ENCODE assay signal across 9 mouse cellular contexts in the genomic region with DNA sequence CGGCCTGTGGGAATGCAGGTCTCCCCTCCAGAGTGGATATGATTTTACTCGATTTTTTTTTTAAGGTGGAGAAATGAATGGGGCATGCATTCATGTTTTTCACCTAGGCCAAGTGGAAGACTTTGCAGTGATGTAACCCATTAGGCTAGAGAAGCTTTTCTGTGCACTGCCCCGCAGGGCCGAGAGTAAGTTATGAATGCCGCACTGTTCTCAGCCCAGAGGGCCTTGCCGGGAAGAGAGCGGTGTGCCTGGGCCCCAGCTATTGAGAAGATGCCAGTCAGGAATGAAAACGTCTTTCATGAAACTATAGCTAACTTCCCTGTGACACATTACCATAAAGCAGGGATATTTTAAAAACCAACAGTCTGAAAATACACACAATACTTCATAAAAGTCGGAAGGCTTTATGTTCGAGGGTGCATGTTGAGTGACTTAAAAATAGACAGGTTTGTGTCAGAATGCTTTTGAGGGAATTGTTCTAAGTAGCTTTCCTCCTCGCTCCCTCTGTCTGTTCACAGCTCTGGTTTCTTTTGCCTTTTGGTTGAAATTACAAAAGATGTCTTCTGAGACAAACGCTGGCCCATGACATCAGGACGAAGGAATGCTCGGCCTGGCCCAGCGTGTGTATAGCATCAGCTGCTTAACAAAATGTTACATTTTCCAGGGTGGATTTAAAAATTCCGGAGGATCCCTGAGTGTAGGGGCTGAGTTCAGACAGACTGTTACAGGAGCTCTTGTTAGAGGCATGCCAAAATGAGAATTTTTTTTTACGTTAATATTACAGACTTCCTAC. TPM values are rescaled to one million over a fixed set of nuclear protein-coding genes. Genes with fewer than 3 reads are reported as not detected.
A peak's percentile ranks its signal among the peaks of the same experiment; 100 is the strongest.
DNase-seq lines count a peak whose midpoint lies in the region; ATAC-seq and TF ChIP-seq lines count a peak whose summit lies in the region.
"Had no signal": no experiment of that assay in that cellular context is flagged by ENCODE, and none has a peak within 500 bp of the region (broad histone marks: within the 10 kb centered on the region; RNA-seq: fewer than 3 reads in every experiment).

No protein-coding gene starts in this region.

- TF ChIP-seq POLR2A in thymus, adult 2 months (IDR thresholded peaks at IDR 0.05; ENCODE audit: control insufficient read depth, extremely low read depth, insufficient read depth, low read length, poor library complexity), result no peak

- peak overlapping the region; percentile 26; the same call in 1 of the 2 replicates for H3K4me2 ChIP-seq in midbrain, embryonic 11.5 days

- TF ChIP-seq CTCF in gastrocnemius, adult 2 months (IDR thresholded peaks at IDR 0.05), result no peak
- no peak for TF ChIP-seq CTCF in thymus, adult 2 months (IDR thresholded peaks at IDR 0.05; ENCODE audit: borderline replicate concordance, control insufficient read depth, extremely low read depth, insufficient read depth, low read length, poor library complexity)

- H3K27ac ChIP-seq in gastrocnemius, adult 2 months, result 0 out of 2 replicates have a peak overlapping the region, but pooled peaks have one; percentile 5
- H3K27ac ChIP-seq in midbrain, embryonic 11.5 days (ENCODE audit: low read depth, low read length), result peak overlapping the region; percentile 77
- no peak overlapping the region for H3K27ac ChIP-seq in thymus, adult 2 months (ENCODE audit: control insufficient read depth, insufficient read depth, low read length)

- peaks cover 22% of the 10 kb centered on the region for H3K4me1 ChIP-seq in midbrain, embryonic 11.5 days (ENCODE audit: control insufficient read depth, insufficient read depth, low read length)
- no peaks in the 10 kb centered on the region for H3K4me1 ChIP-seq in thymus, adult 2 months (replicated peaks; ENCODE audit: control insufficient read depth, insufficient read depth, low read length)

- ATAC-seq in midbrain, embryonic 11.5 days (ENCODE audit: low FRiP score), result peak; percentile 93

- 25% methylated on average over 17 of the region's 17 CpGs for WGBS in midbrain, embryonic 11.5 days
- 91% methylated on average over 17 of the region's 17 CpGs for WGBS in thymus, adult 2 months

- H3K36me3 ChIP-seq in midbrain, embryonic 11.5 days (ENCODE audit: control insufficient read depth, insufficient read depth, low read length), result no peaks in the 10 kb centered on the region
- H3K36me3 ChIP-seq in thymus, adult 2 months (ENCODE audit: control insufficient read depth, insufficient read depth, low read length), result no peaks in the 10 kb centered on the region

- DNase-seq in gastrocnemius, adult 2 months, result no peak
- DNase-seq in gastrocnemius, postnatal 10 days, result no peak
- peak; percentile 12 for DNase-seq in adipocyte (ENCODE audit: low spot score)
- peak; percentile 25 for DNase-seq in forelimb bud, embryonic 11.5 days (ENCODE audit: low read depth, low spot score)
- DNase-seq in midbrain, embryonic 11.5 days (ENCODE audit: low spot score, missing footprints), result peak; percentile 93
- no peak for DNase-seq in thymus, adult 2 months
- no peak for DNase-seq in B cell, adult 2 months
- DNase-seq in thymus, postnatal 14 days, result no peak

- H3K4me3 ChIP-seq in gastrocnemius, adult 2 months, result no peak overlapping the region
- H3K4me3 ChIP-seq in midbrain, embryonic 11.5 days (ENCODE audit: low read depth, low read length), result no peak overlapping the region; the same call in 1 of the 2 replicates
- no peak overlapping the region for H3K4me3 ChIP-seq in thymus, adult 2 months (ENCODE audit: control insufficient read depth, insufficient read depth, low read length)

- no peaks in the 10 kb centered on the region for H3K27me3 ChIP-seq in midbrain, embryonic 11.5 days (ENCODE audit: control insufficient read depth, insufficient read depth, low read length)
- no peaks in the 10 kb centered on the region for H3K27me3 ChIP-seq in thymus, adult 2 months (ENCODE audit: control insufficient read depth, insufficient read depth, low read length)

- intact Hi-C loops in gastrocnemius, adult 2 months (cut with DNase I), result no loop called here

- H3K9ac ChIP-seq in midbrain, embryonic 11.5 days (ENCODE audit: low read length), result peak overlapping the region; percentile 6; the same call in 1 of the 2 replicates

- no peaks in the 10 kb centered on the region for H3K9me3 ChIP-seq in midbrain, embryonic 11.5 days (ENCODE audit: control insufficient read depth, low read length)

RNA-seq across cellular contexts. Expression of a gene that starts 44.2 kb away (rescaled TPM):
- total RNA-seq in gastrocnemius, adult 2 months (2021), result under 1 TPM in 1 of 2 experiments, not detected in 1; 0.22 TPM
- 1 to 10 TPM; 2.6 to 4.8 TPM for total RNA-seq in gastrocnemius, postnatal 10 days (2021)
- 17.7 and 19.5 TPM in 2 replicates for polyA plus RNA-seq in midbrain, embryonic 11.5 days (2014; fragmentation: Nextera tagmentation; extraction: Ambion mirVana)
- polyA plus RNA-seq in thymus, adult 2 months (2012; rRNA removed), result 0.04 TPM in 1 of 2 replicates, not detected in the other
- total RNA-seq: liver, adult 2 months had no signal

Comparison
In these comparisons a context has a peak if more than half of its experiments do, and no peak if none do; other contexts are left out.
1. DNase-seq: peak in adipocyte (single experiment), forelimb bud, embryonic 11.5 days (single experiment) and midbrain, embryonic 11.5 days (single experiment); none in gastrocnemius, adult 2 months (single experiment), gastrocnemius, postnatal 10 days (single experiment), thymus, adult 2 months (single experiment), B cell, adult 2 months (0 of 2) and thymus, postnatal 14 days (single experiment).